Mouse (Mus musculus) urinary bladder, adult 18-20 months (tissue): ENCODE data around the gene Spon1.

Experiments
- DNase-seq, 2 experiments: peaks; one replicate each; pipeline ENCODE4 v3.0.0; 2022; ENCODE audit warnings: low spot score in 2 of 2, mixed read lengths in 2 of 2

The Spon1 gene

DNA sequence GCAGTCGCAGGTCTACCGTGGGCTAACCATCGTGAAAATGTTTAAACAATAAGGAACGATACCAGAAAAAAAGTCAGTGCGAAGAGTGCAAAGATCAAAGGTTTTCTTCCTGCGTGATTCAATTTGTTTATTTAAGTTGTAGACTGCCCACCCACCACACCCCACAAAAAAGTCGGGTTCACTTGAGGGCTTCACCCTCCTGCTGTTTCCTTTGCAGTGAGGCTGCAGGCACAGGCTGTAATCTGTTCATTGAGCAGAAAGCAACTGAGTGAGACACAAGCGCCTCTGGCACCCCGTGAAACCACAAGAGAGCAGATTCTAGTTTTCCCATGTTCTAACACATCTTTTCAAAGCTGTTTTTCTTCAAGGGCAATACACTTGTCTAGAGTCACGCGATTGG is 322.2 kb downstream of the Spon1 start:
- DNase-seq, result no peak

DNA sequence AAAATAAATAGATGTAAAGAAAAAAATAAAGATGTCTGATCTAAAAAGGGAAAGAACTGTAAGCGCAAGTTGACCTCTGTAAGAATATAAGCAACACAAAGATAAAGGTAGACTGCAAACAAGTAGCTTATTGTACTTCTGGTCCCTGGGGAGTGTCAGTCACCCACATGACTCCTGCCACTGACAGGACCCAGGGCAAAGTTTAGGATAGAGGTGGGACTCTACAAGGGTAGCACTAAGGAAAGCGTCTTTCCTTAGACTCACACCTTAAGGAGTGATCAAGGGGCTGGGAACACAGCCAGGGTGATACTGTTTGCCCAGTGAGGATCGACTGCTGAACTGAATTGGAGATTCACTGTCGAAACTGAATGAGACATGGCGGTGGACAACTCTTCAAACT is 323.1 kb downstream of the Spon1 start:
- no peak for DNase-seq

DNA sequence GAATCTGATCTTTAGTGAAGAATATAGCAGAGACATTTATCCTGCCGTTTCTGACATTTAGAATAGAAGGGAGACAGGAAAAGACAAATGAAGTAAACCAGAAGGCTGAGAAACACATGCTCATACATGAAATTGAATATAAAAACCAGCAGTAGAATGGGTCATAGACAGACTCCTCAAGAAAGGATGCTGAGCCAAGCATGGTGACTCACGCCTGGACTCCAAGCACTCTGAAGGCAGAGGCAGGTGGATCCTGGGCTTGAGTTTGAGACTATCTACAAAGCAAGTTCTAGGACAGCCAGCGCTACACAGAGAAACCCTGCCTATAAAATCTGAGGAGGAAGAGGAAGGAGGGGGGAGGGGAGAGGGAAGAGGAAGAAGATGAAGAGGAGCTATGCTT is 324.4 kb downstream of the Spon1 start:
- DNase-seq, result no peak

DNA sequence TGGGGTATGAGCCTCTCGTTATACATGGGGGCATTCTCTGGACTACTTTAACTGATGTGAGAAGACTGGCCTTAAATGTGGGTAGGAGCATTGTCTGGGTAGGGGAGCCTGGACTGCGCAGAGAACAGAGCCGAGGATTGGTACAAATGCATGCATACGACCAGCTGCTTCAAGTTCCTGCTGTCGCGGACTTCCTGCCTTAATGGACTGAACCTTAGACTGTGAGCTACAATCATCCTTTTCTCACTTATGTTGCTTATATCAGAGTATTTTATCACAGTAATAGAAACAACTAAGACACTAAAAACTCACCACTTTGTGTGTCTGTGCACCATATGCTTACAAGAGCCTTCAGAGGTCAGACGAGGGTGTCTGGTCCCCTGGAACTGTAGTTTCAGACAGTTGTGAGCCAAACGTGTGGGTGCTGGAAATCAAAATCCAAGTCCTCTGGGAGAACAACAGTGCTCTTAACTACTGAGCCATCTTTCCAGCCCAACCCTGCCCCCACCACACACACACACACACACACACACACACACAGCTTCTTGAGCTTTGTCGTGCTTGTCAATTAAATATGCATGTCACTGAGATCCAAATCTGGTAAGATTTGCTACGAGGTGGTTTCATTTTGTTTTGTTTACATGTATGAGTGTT is 325.2 kb downstream of the Spon1 start:
- DNase-seq, result no peak
